Mouse (Mus musculus): Measurements from ENCODE around the gene Camta1.

DNA sequence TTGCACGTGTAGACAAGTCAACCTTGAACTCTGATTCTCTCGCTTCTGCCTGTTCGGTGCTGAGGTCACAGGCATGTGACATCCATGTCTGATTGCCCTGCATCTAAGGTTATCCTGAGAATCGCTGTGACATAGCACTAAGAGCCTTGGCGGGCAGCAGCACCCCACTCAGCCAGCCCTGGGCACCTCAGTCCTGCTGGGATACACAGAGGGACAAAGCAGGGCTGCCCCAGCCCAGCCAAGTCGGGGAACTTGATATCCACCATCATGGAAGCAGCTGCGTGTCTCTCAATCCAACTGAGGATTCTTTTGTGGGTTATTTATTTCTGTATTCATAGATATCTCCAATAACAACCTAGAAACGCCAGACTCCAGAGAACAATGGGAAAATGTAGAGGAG is 47.1 kb upstream of the Camta1 start:
- TF ChIP-seq POLR2A (IDR thresholded peaks at IDR 0.05; ENCODE audit: extremely low read depth, insufficient read depth, low read length): no peak
- no peak for TF ChIP-seq CTCF (IDR thresholded peaks at IDR 0.05; ENCODE audit: low read depth, low read length)

All from liver, adult 2 months (tissue).